Mouse (Mus musculus) lung, embryonic 14.5 days (tissue): ENCODE measurements around the gene Gps2. TPM values are rescaled to one million over a fixed set of nuclear protein-coding genes. Genes with fewer than 3 reads are reported as not detected.
A peak's percentile ranks its signal among the peaks of the same experiment; 100 is the strongest.

Source experiments
- ATAC-seq: fragments of 200-750 bp; cut with Nextera tagmentation; 2 replicates; pipeline ENCODE4 v1.8.0; 2017; ENCODE audit warnings: mild to moderate bottlenecking, moderate TSS enrichment, moderate library complexity; ENCODE audit not compliant: insufficient read depth
- DNase-seq: peaks from one replicate; pipeline ENCODE4 v3.0.0-alpha.2; 2015
- H3K27ac ChIP-seq: fragments of 300-500 bp; sonication (generic); 2 replicates; pipeline ENCODE4 v1.5.1; 2014; ENCODE audit warnings: low read depth, mild to moderate bottlenecking, moderate library complexity
- H3K27me3 ChIP-seq: fragments of 300-500 bp; sonication (generic); 2 replicates; pipeline ENCODE4 v1.6.1; 2014; ENCODE audit warnings: low read length, control low read depth; ENCODE audit not compliant: insufficient read depth
- H3K36me3 ChIP-seq: fragments of 300-500 bp; sonication (generic); 2 replicates; pipeline ENCODE4 v1.6.1; 2014; ENCODE audit warnings: control low read depth; ENCODE audit not compliant: insufficient read depth
- H3K4me1 ChIP-seq: fragments of 300-500 bp; sonication (generic); 2 replicates; pipeline ENCODE4 v1.6.1; 2014; ENCODE audit warnings: antibody characterized with exemption, control low read depth; ENCODE audit not compliant: insufficient read depth
- H3K4me2 ChIP-seq: fragments of 300-500 bp; sonication (generic); 2 replicates; pipeline ENCODE4 v1.6.1; 2014; ENCODE audit warnings: mild to moderate bottlenecking
- H3K4me3 ChIP-seq: fragments of 300-500 bp; sonication (generic); 2 replicates; pipeline ENCODE4 v1.5.1; 2014; ENCODE audit warnings: low read depth, low read length
- H3K9ac ChIP-seq: fragments of 300-500 bp; sonication (generic); 2 replicates; pipeline ENCODE4 v1.6.1; 2014
- H3K9me3 ChIP-seq: fragments of 300-500 bp; sonication (generic); 2 replicates; pipeline ENCODE4 v1.6.1; 2016; ENCODE audit warnings: low read depth, low read length, control low read depth
- CTCF ChIP-seq: IDR thresholded peaks from 2 replicates; pipeline ENCODE4 v1.5.1; 2016; ENCODE audit warnings: antibody characterized with exemption, low read depth
- WGBS: fragments of 180-500 bp; shearing (Covaris S2); extraction: QIAGEN DNeasy Blood & Tissue Kit; methylation state at CpG from one replicate; pipeline ENCODE4 v1.1.7; 2014; 5-methylcytosine and 5-hydroxymethylcytosine counted together
- polyA plus RNA-seq: library from polyadenylated mRNA; unstranded; fragments of >200 nt; fragmentation: Nextera tagmentation; extraction: Ambion mirVana; gene quantifications from 2 replicates; pipeline ENCODE4 v1.2.1, GENCODE M21; 2014

The Gps2 gene
- polyA plus RNA-seq, 1 experiment from 2014 or later, result 78.6 TPM

GRCm38 (mm10) chr11:69917379-69917948 is 3.8 kb downstream of the Gps2 start:
- Histone ChIP-seq H3K27me3 (no peaks in the 10 kb centered on the region), H3K9ac (no peak overlapping the region), H3K4me3 (no peak overlapping the region), H3K9me3 (no peaks in the 10 kb centered on the region), H3K36me3 (peaks cover 59% of the 10 kb centered on the region), H3K4me1 (peaks cover 7% of the 10 kb centered on the region; the same call in 1 of the 2 replicates), H3K4me2 (no peak overlapping the region), H3K27ac (no peak overlapping the region)
- ATAC-seq (no peak), DNase-seq (no peak)
- TF ChIP-seq CTCF, result no peak
- 84% methylated on average over 8 of the region's 8 CpGs for WGBS

DNA sequence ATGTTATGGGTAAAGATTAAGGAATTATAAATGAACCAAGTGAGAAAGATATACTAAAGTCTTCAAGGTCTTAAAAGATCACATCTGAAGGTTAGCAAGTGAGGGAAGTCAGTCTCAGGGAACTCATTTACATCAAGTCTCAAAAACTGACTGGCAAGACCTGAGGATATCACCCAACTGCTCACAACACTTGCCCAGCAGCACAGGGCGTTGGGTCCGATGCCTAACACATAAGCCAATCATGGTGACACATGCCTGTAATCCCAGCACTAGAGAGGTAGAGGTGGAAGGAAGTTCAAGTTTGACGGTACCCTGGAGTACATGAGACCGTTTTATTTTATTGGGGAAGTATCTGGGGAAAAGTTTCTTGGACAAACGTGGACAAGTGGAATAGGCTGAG is 4.4 kb downstream of the Gps2 start:
- WGBS, result 81% methylated on average over 5 of the region's 5 CpGs
- DNase-seq, result no peak
- Histone ChIP-seq H3K27me3 (no peaks in the 10 kb centered on the region), H3K27ac (no peak overlapping the region), H3K9ac (no peak overlapping the region), H3K36me3 (peaks cover 54% of the 10 kb centered on the region), H3K4me2 (no peak overlapping the region), H3K4me1 (peaks cover 7% of the 10 kb centered on the region; the same call in 1 of the 2 replicates), H3K4me3 (no peak overlapping the region), H3K9me3 (no peaks in the 10 kb centered on the region)
- ATAC-seq, result no peak
- no peak for TF ChIP-seq CTCF

DNA sequence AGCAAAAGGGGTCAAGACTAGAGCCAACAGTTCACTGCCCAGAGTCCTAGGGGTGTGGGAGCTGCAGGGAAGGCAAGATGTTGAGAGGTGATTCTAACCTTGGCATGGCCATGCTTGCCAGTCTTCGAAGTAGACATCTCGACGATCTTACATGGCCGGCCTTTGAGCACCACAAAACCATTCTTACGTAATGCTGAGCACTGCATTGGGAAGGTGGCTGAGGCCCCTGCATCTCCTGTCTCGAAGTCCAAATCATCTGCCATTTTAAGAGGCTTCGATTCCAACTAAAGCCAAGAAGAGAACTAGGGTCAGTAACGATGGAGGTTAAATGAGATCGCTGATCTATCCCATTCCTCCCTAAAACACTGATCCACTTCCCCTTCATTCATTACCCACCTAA is 5.4 kb downstream of the Gps2 start:
- H3K27ac ChIP-seq, result peak overlapping the region; percentile 97
- H3K27me3 ChIP-seq, result no peaks in the 10 kb centered on the region
- H3K4me2 ChIP-seq, result peak overlapping the region; percentile 67
- peak overlapping the region; percentile 97 for H3K4me3 ChIP-seq
- no peak for DNase-seq
- peaks cover 49% of the 10 kb centered on the region for H3K36me3 ChIP-seq
- peaks cover 7% of the 10 kb centered on the region; the same call in 1 of the 2 replicates for H3K4me1 ChIP-seq
- no peak for TF ChIP-seq CTCF
- ATAC-seq, result no peak
- 78% methylated on average over 9 of the region's 9 CpGs for WGBS
- H3K9me3 ChIP-seq, result no peaks in the 10 kb centered on the region
- peak overlapping the region; percentile 98 for H3K9ac ChIP-seq

GRCm38 (mm10) chr11:69919661-69920265 is 6.1 kb downstream of the Gps2 start:
- H3K27ac ChIP-seq, result peak overlapping the region; percentile 97
- no peaks in the 10 kb centered on the region for H3K27me3 ChIP-seq
- peaks cover 48% of the 10 kb centered on the region for H3K36me3 ChIP-seq
- H3K4me1 ChIP-seq, result peaks cover 7% of the 10 kb centered on the region; the same call in 1 of the 2 replicates
- peak overlapping the region; percentile 97 for H3K4me3 ChIP-seq
- no peak for TF ChIP-seq CTCF
- H3K4me2 ChIP-seq, result peak overlapping the region; percentile 67
- DNase-seq (peak; percentile 82), ATAC-seq (no peak)
- peak overlapping the region; percentile 98 for H3K9ac ChIP-seq
- H3K9me3 ChIP-seq, result no peaks in the 10 kb centered on the region
- WGBS, result 2% methylated on average over 17 of the region's 17 CpGs

DNA sequence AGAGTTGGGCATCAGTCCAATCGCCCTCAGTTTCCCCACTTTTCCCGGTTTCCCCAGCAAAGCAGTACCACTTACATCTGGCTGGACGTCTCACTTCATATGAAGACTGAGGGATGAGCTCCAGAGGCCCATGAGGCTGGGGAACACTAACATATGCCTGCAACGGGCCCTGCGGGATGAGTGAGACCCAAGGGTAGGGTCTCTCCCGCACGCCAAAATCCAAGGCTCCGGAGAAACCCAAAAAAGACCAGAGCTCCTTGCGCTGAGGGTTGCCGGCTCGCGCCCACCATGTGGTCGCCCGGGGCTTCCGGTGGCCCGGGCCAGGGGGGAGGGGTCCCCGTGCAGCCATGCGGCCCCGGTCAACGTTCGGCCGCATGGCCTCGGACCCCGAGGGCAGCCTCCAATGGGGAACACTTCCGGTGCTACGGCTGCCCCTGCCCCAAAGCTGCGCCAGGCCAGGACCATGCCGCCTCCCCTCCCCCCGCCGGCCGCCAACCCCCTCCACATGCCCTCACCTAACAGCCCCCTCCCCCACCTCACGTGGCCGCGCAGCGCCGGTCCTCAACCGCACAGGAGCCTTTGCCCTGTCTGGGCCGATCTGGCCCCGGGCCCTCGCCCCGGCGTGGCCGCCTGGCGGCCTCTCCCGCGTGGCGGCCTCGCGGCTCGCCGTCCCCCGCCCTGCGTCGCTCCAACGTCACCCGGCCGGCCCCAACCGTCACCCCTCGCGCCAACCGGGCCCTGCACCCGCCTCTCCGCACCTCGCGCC is 6.8 kb downstream of the Gps2 start:
- no peak for TF ChIP-seq CTCF
- Histone ChIP-seq H3K27me3 (no peaks in the 10 kb centered on the region), H3K4me2 (peak overlapping the region; percentile 67), H3K36me3 (peaks cover 41% of the 10 kb centered on the region), H3K4me1 (peaks cover 7% of the 10 kb centered on the region; the same call in 1 of the 2 replicates), H3K9me3 (no peaks in the 10 kb centered on the region), H3K4me3 (peak overlapping the region; percentile 97), H3K27ac (peak overlapping the region; percentile 97), H3K9ac (peak overlapping the region; percentile 98)
- under 1% methylated on average over 48 of the region's 65 CpGs for WGBS
- DNase-seq (peak; percentile 39), ATAC-seq (peak; percentile 21)

GRCm38 (mm10) chr11:69921114-69922011 is 7.7 kb downstream of the Gps2 start, which contains the start of gene Eif5a:
Gene Eif5a, minus strand, starts transcription at chr11:69921958.
- Histone ChIP-seq H3K36me3 (peaks cover 32% of the 10 kb centered on the region), H3K4me3 (peak within 1 kb of the TSS; percentile 97), H3K9ac (peak within 1 kb of the TSS; percentile 98), H3K4me1 (peaks cover 4% of the 10 kb centered on the region; the same call in 1 of the 2 replicates), H3K27me3 (no peaks in the 10 kb centered on the region), H3K27ac (peak within 1 kb of the TSS; percentile 97), H3K4me2 (peak within 1 kb of the TSS; percentile 67), H3K9me3 (no peaks in the 10 kb centered on the region)
- WGBS, result under 1% methylated on average over 78 of the region's 78 CpGs
- ATAC-seq (peak; percentile 95), DNase-seq (peak; percentile 100)
- TF ChIP-seq CTCF, result peak; percentile 76
